ENCODE assay signal across 24 mouse cellular contexts in genomic region chr10:87449368-87449767, GRCm38 (mm10). TPM values are rescaled to one million over a fixed set of nuclear protein-coding genes. Genes with fewer than 3 reads are reported as not detected.
DNase-seq lines count a peak whose midpoint lies in the region; ATAC-seq and TF ChIP-seq lines count a peak whose summit lies in the region.
"Had no signal": no experiment of that assay in that cellular context is flagged by ENCODE, and none has a peak within 500 bp of the region (broad histone marks: within the 10 kb centered on the region; RNA-seq: fewer than 3 reads in every experiment).

No protein-coding gene starts in this region.

- no peak overlapping the region for H3K9ac ChIP-seq in forebrain, postnatal 0 days
- H3K9ac ChIP-seq in midbrain, embryonic 15.5 days, result no peak overlapping the region
- H3K9ac ChIP-seq: embryonic facial prominence, embryonic 12.5 days had no signal

- no peak overlapping the region for H3K4me2 ChIP-seq in forebrain, postnatal 0 days (ENCODE audit: low read depth)
- H3K4me2 ChIP-seq in midbrain, embryonic 15.5 days, result no peak overlapping the region
- H3K4me2 ChIP-seq: embryonic facial prominence, embryonic 12.5 days had no signal

- peaks cover 50% of the 10 kb centered on the region for H3K4me1 ChIP-seq in forebrain, embryonic 10.5 days
- H3K4me1 ChIP-seq in forebrain, postnatal 0 days (ENCODE audit: insufficient read depth), result peaks cover 5% of the 10 kb centered on the region; the same call in 1 of the 2 replicates
- H3K4me1 ChIP-seq in midbrain, embryonic 10.5 days, result peaks cover 41% of the 10 kb centered on the region
- H3K4me1 ChIP-seq in midbrain, embryonic 15.5 days, result peaks cover 11% of the 10 kb centered on the region; the same call in 1 of the 2 replicates

- no peaks in the 10 kb centered on the region for H3K9me3 ChIP-seq in forebrain, embryonic 10.5 days
- no peaks in the 10 kb centered on the region for H3K9me3 ChIP-seq in forebrain, postnatal 0 days (ENCODE audit: low read length)
- H3K9me3 ChIP-seq in midbrain, embryonic 10.5 days (replicated peaks), result peaks cover 4% of the 10 kb centered on the region; the same call in 1 of the 2 replicates
- no peaks in the 10 kb centered on the region for H3K9me3 ChIP-seq in midbrain, embryonic 15.5 days
- H3K9me3 ChIP-seq: embryonic facial prominence, embryonic 10.5 days; embryonic facial prominence, embryonic 12.5 days had no signal

- ATAC-seq in forebrain, postnatal 0 days, result no peak
- no peak for ATAC-seq in midbrain, embryonic 15.5 days (replicated peaks)
- ATAC-seq: activated CD4-positive, CD25-positive, alpha-beta regulatory T cell, adult 4 months; CD4-positive, CD25-positive, alpha-beta regulatory T cell, adult 4 months; forebrain, embryonic 14.5 days; forebrain, embryonic 16.5 days; Patski had no signal

- no peak for DNase-seq in forebrain, embryonic 10.5 days (ENCODE audit: extremely low spot score, low spot score)
- DNase-seq in forebrain, postnatal 0 days, result no peak
- peak; percentile 78 for DNase-seq in heart, adult 11 months
- no peak for DNase-seq in heart, adult 18-20 months
- DNase-seq in midbrain, embryonic 10.5 days (ENCODE audit: low spot score), result no peak
- DNase-seq: adrenal gland, adult 8-10 months; adrenal gland, postnatal 14 days; adrenal gland, postnatal 36 days; B cell, adult 2 months; cerebellum, adult 11-12 months; cerebellum, adult 2 months; cerebellum, adult 9-10 months; cerebellum, postnatal 10 days; cerebellum, postnatal 25 days had no signal

- H3K27ac ChIP-seq in forebrain, embryonic 10.5 days, result peak overlapping the region; percentile 89
- H3K27ac ChIP-seq in forebrain, postnatal 0 days (ENCODE audit: low read depth, low read length), result no peak overlapping the region
- H3K27ac ChIP-seq in midbrain, embryonic 10.5 days (replicated peaks), result peak overlapping the region; percentile 85
- H3K27ac ChIP-seq in midbrain, embryonic 15.5 days, result no peak overlapping the region
- H3K27ac ChIP-seq: embryonic facial prominence, embryonic 10.5 days; embryonic facial prominence, embryonic 12.5 days had no signal

- no peak overlapping the region for H3K4me3 ChIP-seq in forebrain, embryonic 10.5 days
- no peak overlapping the region for H3K4me3 ChIP-seq in forebrain, postnatal 0 days (ENCODE audit: low read depth, low read length)
- H3K4me3 ChIP-seq in midbrain, embryonic 10.5 days, result no peak overlapping the region
- H3K4me3 ChIP-seq in midbrain, embryonic 15.5 days, result no peak overlapping the region
- H3K4me3 ChIP-seq: embryonic facial prominence, embryonic 10.5 days; embryonic facial prominence, embryonic 12.5 days had no signal

- TF ChIP-seq CTCF in forebrain, postnatal 0 days (IDR thresholded peaks at IDR 0.05; ENCODE audit: low read depth), result no peak

- 85% methylated on average over 6 of the region's 6 CpGs for WGBS in forebrain, embryonic 10.5 days
- 81% methylated on average over 6 of the region's 6 CpGs for WGBS in forebrain, postnatal 0 days
- 66% methylated on average over 6 of the region's 6 CpGs for WGBS in midbrain, embryonic 10.5 days
- WGBS in midbrain, embryonic 15.5 days, result 62% methylated on average over 6 of the region's 6 CpGs

- H3K27me3 ChIP-seq in forebrain, embryonic 10.5 days (ENCODE audit: poor library complexity, severe bottlenecking), result no peaks in the 10 kb centered on the region
- H3K27me3 ChIP-seq in forebrain, postnatal 0 days (ENCODE audit: insufficient read depth, low read length), result no peaks in the 10 kb centered on the region
- peaks cover 11% of the 10 kb centered on the region; the same call in 1 of the 2 replicates for H3K27me3 ChIP-seq in midbrain, embryonic 10.5 days (ENCODE audit: low read depth, poor library complexity, severe bottlenecking)
- H3K27me3 ChIP-seq in midbrain, embryonic 15.5 days (replicated peaks), result no peaks in the 10 kb centered on the region
- H3K27me3 ChIP-seq: CH12.LX; embryonic facial prominence, embryonic 12.5 days; Patski had no signal

- no peaks in the 10 kb centered on the region for H3K36me3 ChIP-seq in forebrain, embryonic 10.5 days (replicated peaks)
- H3K36me3 ChIP-seq in forebrain, postnatal 0 days (ENCODE audit: insufficient read depth), result no peaks in the 10 kb centered on the region
- no peaks in the 10 kb centered on the region for H3K36me3 ChIP-seq in midbrain, embryonic 10.5 days
- H3K36me3 ChIP-seq in midbrain, embryonic 15.5 days (replicated peaks), result no peaks in the 10 kb centered on the region
- H3K36me3 ChIP-seq: embryonic facial prominence, embryonic 10.5 days; embryonic facial prominence, embryonic 12.5 days; G1E had no signal

RNA-seq across cellular contexts. Expression of gene Ascl1, which starts 44.1 kb away (rescaled TPM):
- polyA plus RNA-seq in forebrain, embryonic 10.5 days (2016; fragmentation: Nextera tagmentation; extraction: Ambion mirVana), result 15.6 and 17.3 TPM in 2 replicates
- total RNA-seq in forebrain, postnatal 0 days (2014; rRNA removed), result 19.5 and 25.1 TPM in 2 replicates
- 4.7 and 5.6 TPM in 2 replicates for polyA plus RNA-seq in forebrain, postnatal 0 days (2015; fragmentation: Nextera tagmentation; extraction: Ambion mirVana)
- total RNA-seq in heart, adult 18-20 months (2021), result not detected
- 29.4 and 48.2 TPM in 2 replicates for polyA plus RNA-seq in midbrain, embryonic 10.5 days (2016; fragmentation: Nextera tagmentation; extraction: Ambion mirVana)
- polyA plus RNA-seq in midbrain, embryonic 15.5 days (2015; fragmentation: Nextera tagmentation; extraction: Ambion mirVana), result 12.6 and 15.6 TPM in 2 replicates
- total RNA-seq: CH12.LX, G1E had no signal
- polyA plus RNA-seq: activated CD4-positive, CD25-positive, alpha-beta regulatory T cell, adult 4 months; CD4-positive, CD25-positive, alpha-beta regulatory T cell, adult 4 months; G1E; Patski had no signal

Comparison
In these comparisons a context has a peak if more than half of its experiments do, and no peak if none do; other contexts are left out.
1. H3K27ac ChIP-seq: peak in forebrain, embryonic 10.5 days (single experiment) and midbrain, embryonic 10.5 days (single experiment); none in forebrain, postnatal 0 days (single experiment) and midbrain, embryonic 15.5 days (single experiment).